Mouse (Mus musculus) adrenal gland (tissue): Measurements from ENCODE around the gene Mtmr12.
"Not testable (repeated sequence)": the region's sequence is repeated elsewhere in the genome, so short reads cannot be mapped to it uniquely, and the experiment has no call there.

ENCODE experiments used
- intact Hi-C: fragments of 180-260 bp; cut with DNase I; formaldehyde crosslinking; loops from one replicate; pipeline ENCODE4 v1.15.1; 2025

The Mtmr12 gene

DNA sequence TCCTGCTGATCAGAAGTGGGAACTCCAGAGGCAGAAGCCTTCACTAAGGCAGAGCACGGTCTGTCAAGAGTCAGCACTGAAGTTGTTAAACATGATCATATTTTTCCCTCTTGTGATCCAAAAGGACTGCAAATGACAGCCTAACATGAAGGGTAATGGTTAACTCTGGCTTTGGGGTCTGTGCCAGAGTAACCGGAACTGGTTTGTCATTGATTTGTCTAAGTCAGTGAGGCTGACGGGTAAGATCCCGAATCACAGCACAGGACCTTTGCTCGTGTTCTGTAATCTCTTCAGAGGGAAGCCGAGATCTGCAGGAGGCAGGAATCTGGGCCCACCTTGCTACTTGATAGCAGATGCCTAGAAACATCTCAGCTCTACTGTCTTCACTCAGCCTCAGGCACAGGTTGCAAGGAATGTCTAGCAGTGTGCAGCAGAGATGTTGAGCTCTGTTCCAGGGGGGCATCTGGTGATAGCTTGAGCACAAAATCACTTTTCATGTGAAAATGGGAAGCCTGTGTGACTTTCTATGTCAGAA, 2.8 kb downstream of the Mtmr12 start:
- intact Hi-C loops = no loop called here

GRCm38 (mm10) chr15:12211577-12211976, 6.7 kb downstream of the Mtmr12 start:
- intact Hi-C loops = no loop called here

GRCm38 (mm10) chr15:12212266-12212665, 7.4 kb downstream of the Mtmr12 start:
- intact Hi-C loops = no loop called here

- intact Hi-C loops = no loop called here
Measured at GRCm38 (mm10) chr15:12214531-12215414, 9.9 kb downstream of the Mtmr12 start.

- intact Hi-C loops = no loop called here
Measured at GRCm38 (mm10) chr15:12215415-12215718, 10.5 kb downstream of the Mtmr12 start.

DNA sequence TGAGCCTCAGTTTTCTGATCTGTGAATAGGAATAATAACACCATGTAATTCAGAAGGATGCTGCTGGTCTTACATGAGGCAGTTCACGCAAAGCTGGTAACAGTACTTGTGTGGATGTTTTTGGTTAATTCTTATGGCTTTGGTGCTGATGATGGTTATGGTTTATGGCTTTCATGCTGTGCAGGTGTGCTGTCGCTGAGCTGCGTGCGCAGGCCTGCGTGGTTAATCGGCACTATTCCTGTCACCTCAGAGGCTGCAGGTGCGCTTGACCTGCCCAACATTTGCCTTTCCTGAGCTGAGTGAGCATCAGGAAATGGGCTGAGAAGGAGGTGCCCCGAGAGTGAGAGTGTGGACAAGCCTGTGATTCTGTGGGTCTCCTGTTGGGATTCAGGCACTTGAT, 11.3 kb downstream of the Mtmr12 start:
- intact Hi-C loops = no loop called here

GRCm38 (mm10) chr15:12216798-12217197, 12.0 kb downstream of the Mtmr12 start:
- intact Hi-C loops = no loop called here

GRCm38 (mm10) chr15:12217332-12217731, 12.5 kb downstream of the Mtmr12 start:
- intact Hi-C loops = not testable (repeated sequence)

GRCm38 (mm10) chr15:12217849-12218248, 13.0 kb downstream of the Mtmr12 start:
- intact Hi-C loops = no loop called here

GRCm38 (mm10) chr15:12218583-12219382, 14.0 kb downstream of the Mtmr12 start:
- intact Hi-C loops = no loop called here

DNA sequence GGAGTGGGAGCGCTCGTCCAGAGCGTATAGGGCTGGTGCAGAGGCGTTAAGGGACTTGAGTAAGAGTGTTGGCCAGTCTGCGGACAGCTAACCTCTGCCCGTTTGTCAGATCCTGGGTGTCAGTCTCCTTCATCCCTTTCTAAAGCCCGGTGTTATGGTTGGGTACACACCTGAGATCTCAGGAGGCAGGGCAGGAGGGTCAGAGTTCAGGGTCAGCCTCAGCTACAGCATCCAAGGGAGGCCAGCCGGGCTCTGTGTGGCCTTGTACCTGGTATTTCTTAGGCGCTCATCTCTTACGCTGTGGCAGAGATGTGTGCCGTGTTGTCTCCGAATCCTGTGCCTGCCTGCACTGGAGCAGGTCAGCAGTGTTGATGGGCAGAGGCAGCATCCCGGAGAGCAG, 16.3 kb downstream of the Mtmr12 start:
- intact Hi-C loops = no loop called here

DNA sequence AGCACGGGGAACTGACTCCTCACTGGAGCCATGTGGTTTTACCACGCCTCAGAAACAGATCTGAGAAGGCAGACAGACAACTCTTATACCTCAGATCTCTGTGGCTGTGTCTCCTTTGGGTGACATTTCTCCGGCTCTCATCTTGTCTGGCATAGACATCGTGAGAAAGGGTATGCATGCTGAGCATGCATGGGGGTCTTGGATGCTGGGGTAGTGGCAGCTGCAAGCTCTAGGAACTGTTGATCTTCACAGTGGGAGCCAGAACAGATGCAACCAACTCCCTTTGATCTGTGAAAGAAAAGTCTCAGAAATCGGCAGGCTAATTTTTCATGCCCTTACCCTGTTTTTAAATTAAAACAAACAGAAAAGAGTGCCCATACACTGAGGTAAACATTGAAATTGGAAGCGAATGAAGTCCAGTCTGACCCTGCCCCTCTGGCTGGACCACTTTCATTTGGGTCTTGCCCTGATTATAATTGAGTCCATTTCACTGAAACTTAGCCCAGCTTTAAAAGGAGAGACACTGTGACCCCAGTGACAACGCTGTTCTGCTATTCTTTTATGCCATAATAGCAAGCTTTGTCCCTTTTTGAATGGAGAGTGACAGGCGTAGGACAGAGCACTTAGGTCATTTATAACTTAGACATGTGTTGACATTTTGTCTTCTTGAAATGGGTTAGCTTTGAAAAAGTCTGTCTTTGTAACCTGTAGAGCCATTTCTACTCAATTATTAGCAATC, 17.9 kb downstream of the Mtmr12 start:
- intact Hi-C loops = no loop called here

- intact Hi-C loops = no loop called here
Measured at GRCm38 (mm10) chr15:12223393-12223792, 18.6 kb downstream of the Mtmr12 start.

DNA sequence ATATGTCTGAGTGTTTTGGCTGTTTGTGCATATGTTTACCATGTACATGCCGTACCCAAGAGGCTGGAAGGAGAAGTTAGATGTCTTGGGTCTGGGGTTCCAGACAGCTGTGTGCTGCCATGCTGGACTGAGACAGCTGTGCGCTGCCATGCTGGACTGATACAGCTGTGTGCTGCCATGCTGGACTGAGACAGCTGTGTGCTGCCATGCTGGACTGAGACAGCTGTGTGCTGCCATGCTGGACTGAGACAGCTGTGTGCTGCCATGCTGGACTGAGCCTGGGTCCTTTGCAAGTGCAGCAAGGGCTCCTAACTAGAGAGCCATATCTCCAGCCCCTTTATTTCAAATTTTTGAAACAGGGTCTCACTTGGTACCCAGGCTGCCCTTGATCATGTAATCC, 19.4 kb downstream of the Mtmr12 start:
- intact Hi-C loops = no loop called here

GRCm38 (mm10) chr15:12225062-12225461, 20.2 kb downstream of the Mtmr12 start:
- intact Hi-C loops = no loop called here

DNA sequence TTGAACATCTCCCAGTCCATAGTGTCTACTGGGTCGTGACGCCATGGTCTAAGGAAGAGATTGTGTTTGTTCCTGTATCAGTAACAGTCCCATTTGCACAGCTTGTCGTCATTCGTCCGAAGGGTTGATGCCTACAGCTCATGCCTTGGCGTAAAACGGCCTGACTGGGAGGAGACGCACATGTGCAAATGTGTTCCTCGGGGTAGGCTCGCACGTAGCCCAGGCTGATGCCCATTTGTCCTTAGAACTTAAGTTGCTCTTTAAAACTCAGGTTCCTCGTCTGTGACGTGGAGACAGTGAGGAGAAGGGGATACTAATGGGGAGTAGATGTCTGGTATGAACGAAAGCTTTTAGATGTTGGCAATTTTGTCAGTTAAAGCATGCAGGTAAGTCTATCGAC, 22.1 kb downstream of the Mtmr12 start:
- intact Hi-C loops = no loop called here

- intact Hi-C loops = no loop called here
Measured at GRCm38 (mm10) chr15:12227355-12227754, 22.5 kb downstream of the Mtmr12 start.

- intact Hi-C loops = no loop called here
Measured at GRCm38 (mm10) chr15:12229603-12230242, 24.9 kb downstream of the Mtmr12 start.

DNA sequence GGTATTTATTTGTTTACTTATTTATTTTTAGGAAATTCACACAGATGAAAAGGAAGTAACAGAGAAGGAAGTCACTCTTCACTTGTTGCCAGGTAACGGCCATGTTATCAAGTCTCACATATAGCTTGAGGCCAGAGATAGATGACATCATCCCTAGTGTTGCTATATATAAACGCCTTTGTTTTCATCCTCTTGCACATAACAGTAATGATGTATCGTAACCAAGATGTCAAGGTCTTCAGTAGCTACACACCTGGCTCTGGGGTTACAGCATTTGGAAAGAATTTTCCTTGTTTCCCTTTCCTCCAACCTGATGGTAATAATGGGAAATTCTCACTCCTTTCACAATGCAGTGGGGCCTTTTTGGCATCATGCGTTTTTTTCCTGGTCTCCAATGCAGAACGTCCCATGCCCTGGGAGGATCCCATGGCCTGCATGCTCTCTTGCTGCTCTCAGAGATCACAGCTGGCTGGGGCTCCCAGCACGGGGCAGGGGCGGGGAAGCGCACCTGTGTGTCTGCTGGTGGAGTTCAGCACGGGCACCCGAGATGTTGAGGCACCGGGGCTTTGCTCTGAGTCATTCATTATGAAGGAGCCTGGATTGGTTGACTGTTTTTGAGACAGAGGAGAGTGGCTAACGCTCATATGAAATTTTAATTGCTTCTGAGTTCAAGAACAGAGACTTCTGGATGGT, 25.6 kb downstream of the Mtmr12 start:
- intact Hi-C loops = no loop called here

DNA sequence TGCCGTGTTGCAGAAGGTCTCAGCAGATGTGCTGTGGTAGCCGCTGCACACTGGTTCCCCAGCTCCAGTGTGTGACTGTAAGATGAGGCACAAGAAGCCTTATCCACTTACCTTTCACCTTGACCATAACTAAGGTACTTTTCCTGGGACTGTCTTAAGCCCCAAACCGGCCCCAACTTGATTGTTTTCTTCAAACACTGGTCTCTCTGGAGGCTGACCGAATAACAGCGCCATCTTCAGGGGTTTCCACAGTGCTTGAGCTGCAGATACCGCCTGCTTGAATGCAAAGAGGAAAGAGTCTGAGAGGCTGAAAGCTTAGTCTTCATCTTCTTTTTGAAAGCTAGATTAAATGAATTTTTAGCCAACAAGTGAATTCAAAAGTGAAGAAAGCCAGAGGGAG, 26.6 kb downstream of the Mtmr12 start:
- intact Hi-C loops = no loop called here

GRCm38 (mm10) chr15:12232429-12232828, 27.6 kb downstream of the Mtmr12 start:
- intact Hi-C loops = no loop called here
